Mouse (Mus musculus) forelimb bud, embryonic 11.5 days (tissue): ENCODE results near the gene Erbb2.

Experiments
- DNase-seq: peaks from one replicate; pipeline ENCODE4 v3.0.0-alpha.2; 2012; ENCODE audit warnings: low read depth, low spot score

Gene Erbb2

GRCm38 (mm10) chr11:98418939-98419547, 6.8 kb downstream of the Erbb2 start:
- no peak for DNase-seq

GRCm38 (mm10) chr11:98426592-98426991, 14.3 kb downstream of the Erbb2 start:
- DNase-seq = no peak

- no peak for DNase-seq
These were observed 16.2 kb downstream of the Erbb2 start for GRCm38 (mm10) chr11:98428436-98428835.

- DNase-seq = no peak
These were observed 19.7 kb downstream of the Erbb2 start for GRCm38 (mm10) chr11:98431743-98432502.

GRCm38 (mm10) chr11:98435723-98436122, 23.5 kb downstream of the Erbb2 start:
- no peak for DNase-seq

- DNase-seq = no peak
These were observed 25.2 kb downstream of the Erbb2 start for GRCm38 (mm10) chr11:98437441-98437840.

GRCm38 (mm10) chr11:98438331-98439158, 26.3 kb downstream of the Erbb2 start, which contains the start of gene Mien1:
Mien1 (minus strand) TSS chr11:98438991.
- peak; percentile 92 for DNase-seq

GRCm38 (mm10) chr11:98443688-98444087, 31.4 kb downstream of the Erbb2 start:
- no peak for DNase-seq

GRCm38 (mm10) chr11:98445238-98445637, 33.0 kb downstream of the Erbb2 start:
- DNase-seq = no peak

- DNase-seq = no peak
These were observed 33.4 kb downstream of the Erbb2 start for GRCm38 (mm10) chr11:98445679-98446078.

GRCm38 (mm10) chr11:98446213-98446561, 33.9 kb downstream of the Erbb2 start, which contains the start of gene Grb7:
Grb7 (plus strand) TSS chr11:98446394.
- DNase-seq = no peak

- no peak for DNase-seq
These were observed 34.5 kb downstream of the Erbb2 start for GRCm38 (mm10) chr11:98446562-98447474.

GRCm38 (mm10) chr11:98447475-98447834, 35.2 kb downstream of the Erbb2 start:
- no peak for DNase-seq

GRCm38 (mm10) chr11:98448191-98448790, 36.0 kb downstream of the Erbb2 start:
- no peak for DNase-seq

- DNase-seq = no peak
These were observed 37.1 kb downstream of the Erbb2 start for GRCm38 (mm10) chr11:98449419-98449818.

- no peak for DNase-seq
These were observed 37.9 kb downstream of the Erbb2 start for GRCm38 (mm10) chr11:98449921-98450771.

GRCm38 (mm10) chr11:98455484-98455883, 43.2 kb downstream of the Erbb2 start:
- no peak for DNase-seq

GRCm38 (mm10) chr11:98456545-98456944, 44.3 kb downstream of the Erbb2 start:
- no peak for DNase-seq

GRCm38 (mm10) chr11:98456945-98457344, 44.7 kb downstream of the Erbb2 start:
- no peak for DNase-seq
